Mouse (Mus musculus) lung, postnatal 36 days (tissue): ENCODE data around the gene Anks1.

Experiments used
- DNase-seq: peaks from one replicate; pipeline ENCODE4 v3.0.0; 2022; ENCODE audit warnings: mixed read lengths

Anks1 gene

GRCm38 (mm10) chr17:27908888-27909621 lies at the start of gene Anks1:
Gene Anks1 (plus strand): TSS chr17:27909306.
- peak; percentile 85 for DNase-seq

DNA sequence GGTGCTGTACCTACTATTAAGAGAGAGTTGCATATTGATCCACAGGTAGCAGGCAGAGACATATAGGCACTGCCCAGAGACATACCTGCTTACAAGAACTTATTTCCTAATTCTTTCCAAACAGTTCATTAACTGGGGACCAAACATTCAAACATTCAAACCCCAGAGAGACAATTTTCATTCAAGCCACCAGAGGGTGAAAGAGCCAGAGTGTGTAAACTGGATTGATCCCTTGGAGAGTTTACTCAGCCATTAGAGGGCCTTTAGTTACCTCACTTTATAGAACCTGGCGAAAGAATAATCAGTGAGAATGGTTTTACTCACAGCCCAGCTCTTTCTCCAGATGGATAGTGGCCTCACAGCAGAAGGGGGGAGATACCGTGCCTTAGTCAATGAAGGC lies 43.6 kb upstream of the Anks1 start:
- DNase-seq = no peak

GRCm38 (mm10) chr17:27866737-27867136 lies 42.4 kb upstream of the Anks1 start:
- no peak for DNase-seq

DNA sequence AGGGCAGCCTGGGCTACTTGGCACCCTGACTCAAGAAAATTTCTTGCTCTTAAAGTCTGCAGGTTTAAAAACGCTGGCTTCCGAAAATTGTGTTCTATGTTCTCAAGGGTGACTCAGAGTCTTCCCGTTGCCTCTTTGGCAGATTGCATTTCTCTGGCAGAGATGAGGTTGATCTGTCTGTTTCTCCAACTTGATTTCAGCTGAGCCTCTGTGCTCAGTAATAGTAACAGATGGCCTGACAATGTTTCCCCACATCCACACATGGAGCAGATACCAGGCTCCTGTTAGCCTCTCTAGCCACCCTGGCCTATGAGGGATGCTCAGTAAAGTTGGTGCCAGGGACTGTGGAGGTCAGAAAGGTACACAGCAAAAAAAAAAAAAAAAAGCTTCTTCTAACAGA lies 37.3 kb upstream of the Anks1 start:
- no peak for DNase-seq

DNA sequence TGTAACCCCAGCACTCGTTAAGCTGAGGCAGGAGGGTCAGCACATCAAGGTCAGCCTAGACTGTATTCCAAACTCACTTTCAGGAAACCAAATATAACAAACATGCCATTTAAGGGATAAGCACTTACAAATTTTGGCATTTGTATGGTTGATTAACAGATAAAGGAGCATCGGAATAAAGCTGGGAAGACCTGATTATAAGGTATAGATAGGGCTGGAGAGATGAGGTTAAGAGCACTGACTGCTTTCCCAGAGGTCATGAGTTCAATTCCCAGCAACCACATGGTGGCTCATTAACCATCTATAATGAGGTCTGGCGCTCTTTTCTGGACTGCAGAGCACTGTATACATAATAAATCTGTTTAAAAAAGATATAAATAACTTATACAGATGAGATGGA lies 35.5 kb upstream of the Anks1 start:
- no peak for DNase-seq

GRCm38 (mm10) chr17:27874510-27874909 lies 34.6 kb upstream of the Anks1 start:
- DNase-seq = no peak

DNA sequence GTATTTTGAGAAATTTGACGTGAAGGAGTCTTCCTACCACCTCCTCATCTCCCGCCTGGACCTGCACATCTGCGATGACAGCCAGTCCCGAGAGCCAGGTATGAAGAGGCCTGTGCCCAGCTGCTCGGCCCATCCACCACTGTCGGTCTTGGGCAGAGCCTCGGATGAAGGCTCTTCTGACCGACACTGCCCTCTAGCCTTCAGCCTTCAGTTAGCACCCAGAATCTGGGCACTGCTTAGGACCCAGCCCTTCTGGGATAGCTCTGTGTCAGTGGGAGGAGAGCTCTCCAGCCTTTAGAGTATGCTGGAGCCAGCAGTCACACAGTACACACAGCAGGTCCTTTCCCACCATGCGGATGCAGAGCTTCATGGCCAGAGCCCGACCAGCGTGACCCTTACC lies 27.6 kb upstream of the Anks1 start:
- peak; percentile 24 for DNase-seq

- peak; percentile 55 for DNase-seq
These were observed 26.0 kb upstream of the Anks1 start for GRCm38 (mm10) chr17:27883129-27883528.

DNA sequence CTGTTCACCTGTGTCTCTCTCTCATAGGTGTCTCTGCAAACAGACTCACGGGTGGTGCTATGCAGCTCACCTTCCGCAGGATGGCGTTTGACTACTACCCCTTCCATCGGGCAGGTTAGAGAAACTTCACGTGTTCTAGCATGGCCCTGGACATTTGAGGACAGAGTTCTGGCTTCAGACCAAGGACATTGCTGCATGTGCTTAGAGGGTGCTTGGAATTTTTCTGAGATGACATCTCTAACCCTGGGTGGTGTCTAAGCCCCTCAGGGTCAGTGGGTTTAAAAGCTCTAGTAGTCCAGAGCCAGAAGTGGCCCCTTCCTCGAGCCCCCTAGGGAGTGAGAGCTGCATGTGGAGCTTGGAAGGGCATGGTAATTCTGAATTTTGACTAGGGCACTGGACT lies 25.1 kb upstream of the Anks1 start:
- DNase-seq = no peak

DNA sequence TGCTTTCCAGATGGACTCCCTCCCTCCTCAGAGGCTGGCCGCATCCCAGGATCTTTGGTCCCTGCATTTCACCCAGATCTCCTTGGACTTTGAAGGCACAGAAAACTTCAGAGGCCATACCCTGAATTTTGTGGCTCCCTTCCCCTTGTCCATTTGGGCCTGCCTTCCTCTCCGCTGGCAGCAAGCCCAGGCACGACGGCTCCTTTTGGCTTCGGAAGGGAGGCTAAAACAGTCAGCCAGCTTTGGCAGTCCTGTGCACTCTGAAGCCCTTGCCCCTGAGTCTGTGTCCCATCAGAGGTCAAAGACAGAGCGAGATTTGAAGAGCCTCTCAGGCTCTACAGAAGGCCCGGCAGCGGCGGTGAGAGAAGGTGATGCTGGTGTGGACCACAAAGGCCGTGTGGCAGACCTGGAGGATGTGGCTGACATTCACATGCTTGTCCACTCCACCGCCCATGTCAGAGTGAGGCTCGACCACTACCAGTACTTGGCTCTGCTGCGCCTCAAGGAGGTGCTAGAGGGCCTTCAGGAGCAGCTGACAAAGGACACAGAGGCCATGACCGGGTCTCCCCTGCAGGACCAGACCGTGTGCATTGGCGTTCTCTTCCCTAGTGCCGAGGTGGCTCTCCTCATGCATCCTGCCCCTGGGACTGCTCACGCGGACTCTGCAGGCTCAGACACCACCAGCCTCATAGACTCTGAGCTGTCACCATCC lies 22.5 kb upstream of the Anks1 start:
- DNase-seq = no peak

DNA sequence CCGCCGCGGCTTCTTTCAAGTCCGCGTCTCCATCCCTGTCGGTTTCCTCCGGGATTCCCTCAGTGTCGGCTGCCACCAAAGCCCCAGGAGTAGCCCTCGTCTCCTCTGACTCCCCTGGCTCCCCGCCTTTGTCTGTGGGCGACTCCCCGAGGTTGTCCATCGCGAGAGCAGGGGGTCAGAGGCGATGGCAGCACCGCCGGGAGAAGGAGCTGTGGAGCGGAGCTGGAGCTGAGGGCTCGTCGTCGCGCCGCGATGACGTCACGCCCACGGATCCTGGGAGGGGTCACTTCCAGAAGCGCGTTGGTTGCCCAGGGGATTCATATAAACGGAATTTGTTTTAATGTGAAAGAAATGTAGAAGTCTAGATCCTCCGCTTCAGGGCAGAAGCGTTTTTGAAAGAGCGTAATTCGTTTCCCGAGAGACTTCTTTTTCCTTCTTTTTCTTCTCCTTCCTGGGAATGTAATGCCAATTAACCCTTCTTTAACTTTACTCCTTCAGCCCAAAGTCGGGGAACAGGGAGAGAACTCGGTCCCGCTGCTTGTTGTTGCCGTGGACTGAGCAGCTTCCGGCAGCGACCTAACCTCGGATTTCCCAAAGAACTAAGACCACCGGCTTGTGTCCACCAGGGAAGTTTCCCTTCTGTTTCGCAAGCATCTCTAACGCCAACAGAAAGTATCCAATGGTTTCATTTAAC lies 1.4 kb upstream of the Anks1 start:
- DNase-seq = peak; percentile 96

DNA sequence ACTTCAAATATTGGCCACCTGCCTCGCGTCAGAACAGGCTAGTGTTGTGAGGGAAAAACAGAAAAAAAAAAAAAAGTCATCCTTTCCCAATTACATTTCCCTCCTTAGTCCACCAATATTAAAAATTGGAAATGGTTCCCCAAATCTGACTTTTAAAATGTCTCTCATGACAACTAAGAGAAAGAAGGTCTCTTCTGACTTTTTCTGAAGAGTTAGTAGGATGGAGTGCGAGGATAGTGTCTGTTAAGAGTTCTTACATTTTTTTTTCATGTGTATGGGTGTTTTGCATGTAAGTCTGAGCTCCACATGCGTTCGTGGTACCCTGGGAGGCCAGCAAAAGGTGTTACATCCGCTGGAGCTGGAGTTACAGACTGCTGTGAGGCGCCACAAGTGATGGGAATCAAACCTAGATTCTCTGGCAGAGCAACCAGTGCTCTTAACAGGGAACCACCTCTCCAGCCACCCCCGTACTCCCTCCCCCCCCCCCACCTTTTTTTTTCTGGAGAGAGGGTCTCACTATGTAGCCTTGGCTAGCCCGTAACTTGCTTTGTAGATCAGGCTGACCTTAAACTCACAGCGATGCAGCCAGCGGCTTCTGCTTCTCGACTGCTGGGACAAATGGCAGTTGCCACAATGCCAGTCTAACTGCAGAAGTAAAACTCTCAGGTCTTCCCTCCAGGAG lies 759 bp upstream of the Anks1 start:
- DNase-seq = peak; percentile 84

DNA sequence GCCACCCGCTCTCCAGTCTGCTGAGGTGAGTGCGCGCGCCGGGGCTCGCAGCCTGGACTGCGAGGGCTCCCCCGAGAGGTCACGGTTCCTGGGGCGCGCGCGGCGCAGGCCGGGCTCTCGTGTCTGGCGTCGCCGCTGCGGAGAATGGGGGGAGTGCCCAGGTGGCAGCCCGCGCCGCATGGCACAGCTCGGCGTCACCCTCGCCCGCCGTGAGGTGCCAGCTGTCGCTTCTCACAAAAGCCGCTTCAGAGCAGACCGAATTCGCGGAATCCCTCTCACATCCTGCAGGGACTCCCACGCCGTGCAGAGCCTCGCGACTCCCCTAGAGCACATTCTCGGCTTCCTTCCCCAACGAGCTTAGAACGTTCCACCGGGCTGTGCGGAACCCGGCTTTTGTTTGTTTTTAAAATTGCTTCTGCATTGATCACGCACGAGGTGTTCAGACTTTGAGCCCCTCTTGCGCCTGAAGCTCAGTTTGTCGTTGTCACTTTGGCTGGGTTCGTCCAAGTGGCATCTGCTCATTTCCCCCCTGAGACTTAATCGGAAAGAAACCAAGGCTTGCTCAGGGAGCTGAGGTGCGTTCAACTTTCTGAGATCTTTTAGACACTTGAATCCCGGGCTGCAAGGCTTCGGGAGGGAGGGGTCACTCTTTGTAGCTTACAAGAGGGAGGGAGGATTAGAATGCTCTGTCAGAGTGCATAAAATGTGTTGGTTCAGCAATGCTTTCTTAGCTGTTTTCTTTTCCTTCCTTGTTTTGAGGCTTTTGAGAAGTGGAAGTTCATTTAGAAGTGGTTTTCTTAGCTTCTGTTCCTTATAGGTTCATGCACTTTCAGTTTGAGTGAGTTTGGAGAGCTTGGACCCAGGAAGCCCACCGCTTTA lies 755 bp downstream of the Anks1 start, which contains the start of gene Taf11:
Gene Taf11 (minus strand): TSS at position 223 of the 879 bp plus-strand sequence.
- DNase-seq = peak; percentile 57

DNA sequence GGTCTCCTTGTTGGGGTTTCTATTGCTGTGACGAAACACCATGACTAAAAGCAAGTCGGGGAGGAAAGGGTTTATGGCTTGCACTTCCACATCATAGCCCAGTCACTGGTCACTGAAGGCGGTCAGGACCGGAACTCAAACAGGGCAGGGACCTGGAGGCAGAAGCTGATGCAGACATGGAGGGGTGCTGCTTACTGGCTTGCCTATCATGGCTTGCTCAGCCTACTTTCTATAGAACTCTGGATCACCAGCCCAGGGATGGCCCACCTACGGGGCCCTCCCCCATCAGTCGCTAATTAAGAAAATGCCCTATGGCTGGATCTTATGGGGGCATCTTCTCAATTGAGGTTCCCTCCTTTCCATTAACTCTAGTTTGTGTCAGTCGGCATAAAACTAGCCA lies 2.3 kb downstream of the Anks1 start:
- DNase-seq = no peak

GRCm38 (mm10) chr17:27914742-27915141 lies 5.6 kb downstream of the Anks1 start:
- DNase-seq = no peak

GRCm38 (mm10) chr17:27916366-27916765 lies 7.3 kb downstream of the Anks1 start:
- peak; percentile 40 for DNase-seq

DNA sequence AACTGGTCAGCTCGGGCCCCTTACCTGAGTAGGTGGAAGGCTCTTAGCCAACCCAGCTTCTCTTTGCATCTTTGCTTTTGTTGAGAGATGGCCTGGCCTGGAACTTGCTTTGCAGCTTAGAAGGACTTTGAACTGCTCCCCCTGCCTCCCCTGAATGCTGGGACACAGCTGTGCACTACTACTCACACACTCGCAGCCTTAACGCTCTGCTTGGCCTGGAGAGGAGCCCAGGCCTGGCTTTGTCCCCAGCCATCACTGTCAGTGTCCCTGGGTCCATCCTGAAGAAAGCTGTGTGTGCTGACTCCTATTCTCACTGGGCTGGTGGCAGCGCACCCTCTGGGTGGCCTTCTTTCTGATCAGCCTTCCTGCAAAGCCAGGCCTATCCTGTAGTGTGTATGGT lies 11.6 kb downstream of the Anks1 start:
- no peak for DNase-seq

- no peak for DNase-seq
These were observed 13.1 kb downstream of the Anks1 start for GRCm38 (mm10) chr17:27922174-27922712.

DNA sequence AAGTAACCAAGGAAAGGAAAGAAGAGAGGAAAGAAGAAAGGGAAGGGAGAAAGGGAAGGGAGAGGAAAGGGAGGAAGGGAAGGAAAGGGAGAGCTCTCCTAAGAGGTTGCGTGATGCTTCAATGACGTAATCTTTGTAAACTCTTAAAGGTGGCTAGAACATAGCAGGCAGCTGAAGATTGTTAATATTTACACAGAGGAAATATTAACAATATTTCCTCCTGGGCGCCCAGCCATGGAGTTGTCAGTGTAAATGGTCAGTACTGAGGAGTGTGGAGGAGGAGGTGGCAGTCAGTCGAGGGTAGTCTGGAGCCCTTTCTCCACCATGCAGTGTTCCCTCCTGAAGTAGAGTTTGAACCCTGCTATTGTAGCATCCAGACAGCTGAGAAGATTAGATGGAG lies 15.9 kb downstream of the Anks1 start:
- DNase-seq = peak; percentile 93

- peak; percentile 52 for DNase-seq
These were observed 16.4 kb downstream of the Anks1 start for GRCm38 (mm10) chr17:27925504-27925903.

- DNase-seq = no peak
These were observed 21.2 kb downstream of the Anks1 start for GRCm38 (mm10) chr17:27930291-27930690.

DNA sequence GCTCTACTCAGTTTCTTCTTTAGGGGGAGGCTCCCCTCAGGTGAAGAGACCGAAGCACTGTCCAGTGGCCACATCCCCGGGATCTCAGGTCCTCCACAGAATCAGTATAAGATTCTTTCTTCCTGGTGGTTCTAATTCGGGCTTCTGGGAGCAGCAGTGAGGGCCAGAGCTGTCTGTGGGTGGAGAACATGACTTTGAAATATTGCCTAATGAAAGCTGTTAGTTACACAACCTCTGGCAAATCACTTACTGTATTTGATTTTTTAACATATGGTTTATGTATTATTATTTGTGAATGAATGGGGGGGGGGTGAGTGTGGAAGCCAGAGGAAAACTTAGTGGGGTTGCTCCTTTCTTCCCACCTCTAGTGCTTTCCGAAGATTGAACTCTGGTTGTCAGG lies 22.7 kb downstream of the Anks1 start:
- DNase-seq = no peak
